Mouse (Mus musculus): Measurements from ENCODE around the gene Osbpl6.

Osbpl6 gene

GRCm38 (mm10) chr2:76421411-76421924, 15.2 kb downstream of the Osbpl6 start:
- DNase-seq (ENCODE audit: low read depth) = no peak

DNA sequence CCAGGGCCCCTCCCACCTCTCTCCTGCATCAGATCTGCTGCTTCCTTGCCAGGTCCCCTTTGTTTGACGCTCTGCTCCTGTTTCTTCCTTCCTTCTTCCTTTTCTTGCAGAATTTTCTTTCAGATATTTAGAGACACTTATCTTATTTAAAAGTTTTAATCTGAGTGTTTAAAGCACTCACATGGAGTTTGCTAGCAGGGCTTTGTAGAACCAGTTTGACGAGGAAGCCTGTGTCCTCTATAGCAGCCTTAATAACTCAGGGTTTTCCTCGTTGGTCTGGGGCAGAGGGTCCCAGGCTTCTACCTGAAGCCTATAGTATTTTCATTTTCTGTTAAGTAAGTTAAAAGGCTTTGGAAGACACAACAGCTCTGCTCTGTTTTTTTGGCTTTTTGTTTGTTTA, 20.5 kb downstream of the Osbpl6 start:
- DNase-seq (ENCODE audit: low read depth) = no peak

DNA sequence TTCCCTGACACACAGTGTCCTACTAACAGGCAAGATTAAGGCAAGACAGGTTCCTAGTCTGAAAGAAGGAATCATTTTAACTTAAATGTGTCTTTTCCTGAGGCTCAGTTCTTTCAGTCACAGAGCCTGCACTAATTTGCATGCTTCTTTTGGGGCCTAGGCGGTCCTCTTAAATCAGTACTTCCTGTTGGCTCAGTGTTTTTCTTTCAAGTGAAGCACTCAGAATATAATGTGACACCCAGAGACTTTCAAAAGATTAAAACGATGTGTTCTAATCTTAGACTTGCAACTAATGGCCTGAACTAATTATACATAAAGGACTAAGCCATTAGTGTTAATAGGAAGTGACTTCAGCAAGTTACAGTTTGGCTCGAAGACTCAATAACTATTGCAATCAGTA, 23.0 kb downstream of the Osbpl6 start:
- no peak for DNase-seq (ENCODE audit: low read depth)

DNA sequence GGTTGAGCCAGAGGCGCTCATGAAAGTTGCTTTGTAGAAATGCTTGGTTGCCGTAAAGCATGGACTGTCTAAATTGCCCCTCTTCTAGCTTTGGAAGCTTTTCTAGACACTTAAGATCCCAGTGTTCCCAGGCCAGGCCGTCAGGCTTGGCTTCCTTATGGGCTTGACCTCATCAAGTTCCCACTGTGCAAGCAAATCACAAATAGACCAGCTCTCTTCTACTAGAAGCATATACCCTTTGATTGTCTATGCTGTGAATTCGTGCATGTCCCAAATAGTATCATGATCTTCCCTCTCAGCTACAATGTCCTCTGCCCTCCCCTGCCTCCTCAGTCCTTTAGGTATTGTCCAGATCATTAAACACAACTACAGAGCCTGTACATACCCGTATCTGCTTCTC, 23.5 kb downstream of the Osbpl6 start:
- no peak for DNase-seq (ENCODE audit: low read depth)

- no peak for DNase-seq (ENCODE audit: low read depth)
Measured at GRCm38 (mm10) chr2:76430539-76430938, 24.2 kb downstream of the Osbpl6 start.

DNA sequence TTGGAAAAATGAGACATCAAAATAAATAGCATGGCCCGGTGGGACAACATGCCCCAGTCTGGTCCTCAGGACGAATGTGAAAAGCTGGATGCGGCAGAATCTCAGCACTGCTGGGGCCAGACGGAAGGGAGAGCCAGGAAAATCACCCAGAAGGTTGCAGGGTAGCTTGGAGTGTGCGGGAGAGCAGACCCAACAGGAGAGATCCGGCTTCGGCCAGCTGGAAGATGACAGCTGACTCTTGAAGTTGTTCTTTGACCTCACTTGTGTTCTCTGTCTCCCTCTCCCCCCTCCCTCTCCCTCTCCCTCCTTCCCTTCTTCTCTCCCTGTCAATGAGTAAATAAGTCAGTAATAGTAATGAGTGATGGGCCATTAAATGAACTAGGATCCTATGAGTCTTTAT, 27.9 kb downstream of the Osbpl6 start:
- no peak for DNase-seq (ENCODE audit: low read depth)

DNA sequence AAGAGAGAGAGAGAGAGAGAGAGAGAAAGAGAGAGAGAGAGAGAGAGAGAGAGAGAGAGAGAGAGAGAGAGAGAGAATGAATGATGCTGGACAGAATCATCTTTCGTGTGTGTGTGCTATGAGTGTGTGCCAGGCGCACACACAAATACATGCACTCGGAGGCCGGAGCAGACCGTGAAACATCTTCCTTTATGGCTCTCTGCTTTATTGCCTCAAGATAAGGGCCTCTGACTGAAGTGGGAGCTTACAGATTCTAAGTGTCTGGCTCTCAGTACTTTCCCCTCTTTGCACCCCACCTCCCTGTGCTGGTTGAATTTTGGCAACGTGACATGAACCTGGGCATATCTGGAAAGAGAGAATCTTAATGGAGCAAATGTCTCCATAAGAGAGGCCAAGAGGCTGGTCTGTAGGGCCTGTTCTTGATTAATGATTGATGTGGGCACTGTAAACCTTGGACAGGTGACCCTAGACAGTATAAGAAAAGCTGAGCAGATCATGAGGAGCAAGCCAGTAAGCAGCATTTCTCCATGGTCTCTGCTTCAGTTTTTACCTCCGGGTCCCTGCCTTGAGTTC, 29.4 kb downstream of the Osbpl6 start:
- DNase-seq (ENCODE audit: low read depth) = no peak

DNA sequence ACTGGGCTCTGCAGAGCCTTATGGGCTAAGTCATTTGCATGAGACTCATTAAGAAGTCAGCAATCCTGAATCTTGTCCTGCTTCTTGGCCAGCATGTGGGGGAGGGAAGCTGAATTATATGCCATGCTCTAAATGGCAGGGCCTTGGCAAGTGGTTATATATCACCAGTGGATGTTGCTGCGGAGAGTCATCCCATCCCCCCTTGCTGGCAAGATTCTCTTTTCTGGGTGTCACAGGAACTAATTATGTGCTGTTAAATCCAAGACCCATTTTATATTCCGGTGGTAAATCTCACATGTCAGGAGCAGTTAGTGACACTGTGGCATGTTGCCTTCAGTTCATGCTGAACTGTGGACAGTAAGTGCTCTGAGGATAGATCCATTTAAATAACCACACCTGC, 31.1 kb downstream of the Osbpl6 start:
- no peak for DNase-seq (ENCODE audit: low read depth)

DNA sequence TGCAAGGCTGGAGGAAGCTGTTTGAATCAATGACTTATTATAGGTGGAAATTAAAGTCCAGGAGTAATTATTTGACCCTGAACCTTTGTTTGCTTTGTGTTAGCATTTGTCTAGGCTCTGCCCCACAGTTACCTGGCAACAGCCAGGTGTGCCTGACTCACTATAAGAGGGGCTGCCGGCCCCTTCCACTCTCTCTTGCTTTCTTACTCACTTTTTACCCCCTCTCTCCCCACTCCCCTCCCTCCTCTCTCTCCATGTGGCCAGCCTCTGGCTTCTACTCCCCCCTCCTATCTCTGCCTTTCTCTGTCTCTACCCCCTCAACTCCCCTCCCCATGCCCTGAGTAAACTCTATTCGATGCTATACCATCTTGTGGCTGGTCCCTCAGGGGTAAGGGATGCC, 33.2 kb downstream of the Osbpl6 start:
- no peak for DNase-seq (ENCODE audit: low read depth)

- DNase-seq (ENCODE audit: low read depth) = no peak
Measured at GRCm38 (mm10) chr2:76442086-76442485, 35.8 kb downstream of the Osbpl6 start.

- no peak for DNase-seq (ENCODE audit: low read depth)
Measured at GRCm38 (mm10) chr2:76449836-76450355, 43.6 kb downstream of the Osbpl6 start.

DNA sequence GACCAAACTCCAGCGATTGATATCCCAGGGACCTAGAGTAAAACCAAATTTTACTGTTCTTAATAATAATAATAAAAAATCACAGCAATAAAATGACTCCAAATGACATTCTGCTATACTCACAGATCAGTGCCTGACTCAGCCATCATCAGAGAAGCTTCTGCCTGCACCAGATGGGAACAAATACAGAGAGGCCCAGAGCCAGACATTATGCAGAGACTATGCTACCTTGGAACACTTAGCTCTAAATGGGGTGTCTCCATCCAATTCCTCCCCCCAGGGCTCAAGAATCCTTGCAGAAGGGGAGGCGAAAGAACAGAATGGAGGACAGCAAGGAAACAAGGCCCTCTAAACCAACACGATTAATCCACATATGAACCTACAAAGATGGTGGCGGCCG, 60.4 kb downstream of the Osbpl6 start:
- no peak for DNase-seq (ENCODE audit: low read depth)

DNA sequence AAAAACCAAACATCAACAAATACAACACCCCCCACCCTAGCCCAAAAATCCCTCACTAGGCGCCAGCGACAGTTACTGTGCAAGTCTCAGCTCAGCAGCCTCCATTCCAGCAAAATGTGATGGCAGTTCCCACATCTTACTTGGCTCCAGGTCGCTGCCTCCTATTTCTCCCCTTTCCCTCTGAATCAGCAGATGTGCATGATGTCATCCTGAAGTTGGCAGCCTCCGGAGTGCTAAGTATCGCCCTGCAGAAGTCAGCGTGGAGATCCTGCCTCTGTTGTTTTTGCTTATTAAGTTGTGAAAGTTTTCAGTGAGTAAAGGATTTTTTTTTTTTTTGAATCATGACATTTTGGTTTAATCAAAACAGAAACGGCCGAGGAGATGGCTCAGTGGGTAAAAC, 61.9 kb downstream of the Osbpl6 start:
- peak; percentile 89 for DNase-seq (ENCODE audit: low read depth)

DNA sequence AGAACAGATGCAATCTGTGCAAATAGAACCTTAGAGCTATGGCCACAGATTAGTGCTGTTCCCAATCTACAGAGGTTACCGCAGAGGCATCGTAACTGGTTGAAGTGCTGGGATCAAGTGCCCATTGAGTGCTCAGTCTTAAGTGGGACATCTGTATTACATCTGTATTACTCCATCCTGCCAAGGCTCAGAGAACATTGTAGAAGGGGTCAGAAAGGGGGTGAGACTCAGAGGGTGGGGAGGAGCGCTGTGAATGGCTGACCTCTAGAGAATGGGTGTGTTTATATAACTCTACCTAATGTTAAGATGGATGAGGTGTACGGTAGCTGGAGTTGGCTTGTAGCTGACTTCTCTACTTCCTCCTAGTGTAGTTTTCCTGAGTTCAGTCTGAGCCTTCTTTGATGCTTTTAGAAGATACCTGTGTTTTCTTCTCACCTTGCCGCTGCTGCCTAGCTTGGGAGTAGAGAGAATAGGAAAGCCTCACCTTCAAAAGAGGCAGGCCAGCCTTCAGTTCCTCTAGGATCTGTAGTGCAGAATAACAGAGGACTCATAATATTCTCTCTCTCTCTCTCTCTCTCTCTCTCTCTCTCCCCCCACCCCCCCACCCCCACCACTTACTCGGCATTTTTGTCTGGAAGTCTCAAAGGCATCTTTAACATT, 62.9 kb downstream of the Osbpl6 start:
- no peak for DNase-seq (ENCODE audit: low read depth)

GRCm38 (mm10) chr2:76469751-76470099, 63.4 kb downstream of the Osbpl6 start:
- no peak for DNase-seq (ENCODE audit: low read depth)

DNA sequence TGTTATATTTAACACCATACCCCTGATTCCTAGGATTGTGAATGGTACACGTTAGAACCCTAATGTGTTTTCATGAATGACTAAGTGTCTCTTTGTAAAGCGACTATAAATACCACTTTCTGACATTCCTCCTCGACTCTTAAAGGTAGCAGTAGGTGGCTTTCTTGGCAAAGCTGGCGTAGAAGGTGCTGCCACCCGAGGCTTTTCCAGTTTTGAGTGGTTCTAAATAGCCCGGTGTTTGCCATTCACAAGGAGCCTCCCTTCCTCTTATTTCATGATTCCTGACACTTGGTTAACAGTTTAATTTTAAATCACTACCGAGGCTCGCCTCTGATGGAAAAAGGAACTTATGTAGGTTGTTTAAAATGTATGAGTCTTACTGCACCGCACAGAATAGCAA, 64.1 kb downstream of the Osbpl6 start:
- no peak for DNase-seq (ENCODE audit: low read depth)

- no peak for DNase-seq (ENCODE audit: low read depth)
Measured at GRCm38 (mm10) chr2:76475788-76476187, 69.5 kb downstream of the Osbpl6 start.

- DNase-seq (ENCODE audit: low read depth) = no peak
Measured at GRCm38 (mm10) chr2:76488764-76489163, 82.5 kb downstream of the Osbpl6 start.

GRCm38 (mm10) chr2:76490198-76490597, 83.9 kb downstream of the Osbpl6 start:
- DNase-seq (ENCODE audit: low read depth) = no peak

DNA sequence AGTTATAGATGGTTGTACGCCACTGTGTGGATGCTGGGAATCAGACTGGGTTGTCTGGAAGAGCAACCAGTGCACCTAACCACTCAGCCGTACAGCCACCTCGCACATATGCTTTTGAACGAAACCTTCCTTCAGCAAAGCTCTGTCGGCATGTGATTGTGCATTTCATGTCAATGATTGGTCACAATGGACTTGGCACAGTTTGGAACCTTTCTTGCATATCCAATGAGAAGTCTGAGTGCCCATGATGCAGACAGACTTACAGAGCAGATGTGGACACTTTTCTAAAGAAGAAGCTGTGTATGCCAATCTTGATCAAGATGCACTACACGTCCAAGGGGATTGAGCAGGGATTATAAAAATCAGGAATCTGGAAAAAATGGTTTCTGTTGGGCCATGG, 85.1 kb downstream of the Osbpl6 start:
- no peak for DNase-seq (ENCODE audit: low read depth)

DNA sequence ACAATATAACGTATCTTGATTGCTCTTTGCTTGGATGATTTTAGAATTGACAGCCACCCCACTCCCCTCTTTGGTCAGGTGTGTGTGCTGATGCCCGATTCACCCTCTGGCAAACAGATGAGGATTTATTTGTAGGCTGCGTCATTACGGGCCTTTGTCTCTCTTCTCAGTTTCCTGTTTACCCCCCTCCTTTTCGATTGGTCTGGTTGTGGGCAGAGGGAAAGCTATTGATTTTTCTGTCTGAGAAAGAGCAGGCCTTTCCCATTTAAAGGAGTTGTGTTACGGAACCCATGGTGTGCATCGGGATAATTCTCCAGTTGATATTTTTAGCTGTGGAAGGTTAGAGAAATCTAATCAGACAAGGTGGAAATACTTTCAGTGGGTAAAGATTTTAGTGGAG, 85.9 kb downstream of the Osbpl6 start:
- DNase-seq (ENCODE audit: low read depth) = no peak

- no peak for DNase-seq (ENCODE audit: low read depth)
Measured at GRCm38 (mm10) chr2:76496006-76496748, 89.9 kb downstream of the Osbpl6 start.

- no peak for DNase-seq (ENCODE audit: low read depth)
Measured at GRCm38 (mm10) chr2:76496749-76497140, 90.4 kb downstream of the Osbpl6 start.
